Mouse (Mus musculus): ENCODE measurements around the gene Crim1. TPM values are rescaled to one million over a fixed set of nuclear protein-coding genes. Genes with fewer than 3 reads are reported as not detected.

Crim1 gene
- polyA plus RNA-seq, 1 experiment = 1.7 TPM

DNA sequence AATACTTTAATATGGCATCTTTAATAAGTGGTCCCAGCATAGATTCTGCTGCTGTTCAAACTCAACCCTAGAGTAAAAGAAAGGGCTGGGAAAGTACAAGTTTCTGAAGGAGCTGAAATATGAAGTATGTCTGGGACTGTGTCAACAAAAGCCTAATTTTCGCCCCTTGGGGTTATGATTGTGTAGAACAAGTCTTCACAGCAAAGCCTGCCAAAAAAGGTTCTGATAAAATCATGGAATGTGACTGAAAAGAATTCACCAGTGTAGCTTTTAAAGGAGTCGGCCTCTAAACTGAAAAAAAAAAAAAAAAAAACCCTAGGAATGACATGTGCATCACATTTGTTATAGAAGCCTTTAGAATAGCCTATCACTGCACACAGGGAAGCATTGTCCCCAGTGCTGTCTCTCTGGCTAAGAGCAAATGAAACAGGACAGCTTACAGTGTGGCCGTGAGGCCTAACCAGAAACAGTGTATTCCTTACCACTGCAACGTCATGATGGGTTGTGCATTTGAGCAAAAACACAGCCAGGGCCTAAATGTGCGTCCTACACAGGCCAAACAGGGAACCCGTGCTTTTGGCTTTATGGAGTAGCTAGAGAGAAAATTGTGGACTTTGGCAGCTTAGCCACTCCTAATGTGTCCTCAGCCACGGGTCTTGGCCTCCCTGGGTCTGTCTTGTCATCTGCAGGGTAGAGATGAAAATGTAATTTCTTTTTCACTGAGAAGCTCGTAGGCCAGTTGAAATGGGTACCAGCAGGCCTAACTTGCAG lies 72.8 kb downstream of the Crim1 start:
- 77% methylated on average over 8 of the region's 8 CpGs for WGBS
- TF ChIP-seq POLR2A (IDR thresholded peaks at IDR 0.05; ENCODE audit: borderline replicate concordance, control insufficient read depth, low read depth, low read length) (no peak), CTCF (IDR thresholded peaks at IDR 0.05; ENCODE audit: control insufficient read depth, insufficient read depth, low read length) (no peak)

DNA sequence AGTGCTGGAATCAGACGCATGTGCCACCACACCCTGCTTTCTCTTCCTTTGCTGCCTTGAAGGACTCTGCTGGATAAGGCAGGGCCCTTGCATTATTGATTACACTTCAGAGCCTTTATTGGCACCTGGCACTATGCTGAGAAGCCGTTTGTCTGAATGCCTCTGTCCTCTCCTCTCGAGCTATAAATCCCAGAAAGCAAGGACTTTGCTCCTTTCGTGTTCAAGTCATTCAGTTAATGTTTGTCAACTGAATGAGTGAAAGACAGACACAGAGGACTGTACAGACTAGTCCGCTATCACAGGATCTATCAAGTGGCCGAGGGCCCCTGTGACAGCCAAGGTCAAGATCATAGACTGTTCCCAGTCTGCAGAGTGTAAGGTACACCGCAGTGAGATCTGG lies 73.8 kb downstream of the Crim1 start:
- Histone ChIP-seq H3K4me3 (replicated peaks; ENCODE audit: control insufficient read depth, low read depth, low read length) (no peak overlapping the region), H3K4me1 (ENCODE audit: control insufficient read depth, insufficient read depth, low read length) (no peaks in the 10 kb centered on the region), H3K27ac (ENCODE audit: control insufficient read depth, insufficient read depth, low read depth, low read length, poor library complexity) (no peak overlapping the region)
- 73% methylated on average over 7 of the region's 7 CpGs for WGBS
- no peak for TF ChIP-seq POLR2A (IDR thresholded peaks at IDR 0.05; ENCODE audit: borderline replicate concordance, control insufficient read depth, low read depth, low read length)
- TF ChIP-seq CTCF (IDR thresholded peaks at IDR 0.05; ENCODE audit: control insufficient read depth, insufficient read depth, low read length) = no peak

More for the DNA sequence above, 72.8 kb downstream of the Crim1 start:
- H3K27ac ChIP-seq (ENCODE audit: control insufficient read depth, insufficient read depth, low read depth, low read length, poor library complexity) = no peak overlapping the region
- H3K4me3 ChIP-seq (replicated peaks; ENCODE audit: control insufficient read depth, low read depth, low read length) = no peak overlapping the region
- H3K4me1 ChIP-seq (ENCODE audit: control insufficient read depth, insufficient read depth, low read length) = no peaks in the 10 kb centered on the region

GRCm38 (mm10) chr17:78274609-78275506 lies 74.8 kb downstream of the Crim1 start:
- no peaks in the 10 kb centered on the region for H3K4me1 ChIP-seq (ENCODE audit: control insufficient read depth, insufficient read depth, low read length)
- H3K4me3 ChIP-seq (replicated peaks; ENCODE audit: control insufficient read depth, low read depth, low read length) = no peak overlapping the region
- H3K27ac ChIP-seq (ENCODE audit: control insufficient read depth, insufficient read depth, low read depth, low read length, poor library complexity) = no peak overlapping the region
- 61% methylated on average over 7 of the region's 7 CpGs for WGBS
- TF ChIP-seq POLR2A (IDR thresholded peaks at IDR 0.05; ENCODE audit: borderline replicate concordance, control insufficient read depth, low read depth, low read length) (no peak), CTCF (IDR thresholded peaks at IDR 0.05; ENCODE audit: control insufficient read depth, insufficient read depth, low read length) (no peak)

- WGBS = 83% methylated on average over 4 of the region's 4 CpGs
- no peak overlapping the region for H3K27ac ChIP-seq (ENCODE audit: control insufficient read depth, insufficient read depth, low read depth, low read length, poor library complexity)
- TF ChIP-seq CTCF (IDR thresholded peaks at IDR 0.05; ENCODE audit: control insufficient read depth, insufficient read depth, low read length) (no peak), POLR2A (IDR thresholded peaks at IDR 0.05; ENCODE audit: borderline replicate concordance, control insufficient read depth, low read depth, low read length) (no peak)
- no peaks in the 10 kb centered on the region for H3K4me1 ChIP-seq (ENCODE audit: control insufficient read depth, insufficient read depth, low read length)
- H3K4me3 ChIP-seq (replicated peaks; ENCODE audit: control insufficient read depth, low read depth, low read length) = no peak overlapping the region
These were observed 75.4 kb downstream of the Crim1 start for GRCm38 (mm10) chr17:78275507-78275813.

- TF ChIP-seq CTCF (IDR thresholded peaks at IDR 0.05; ENCODE audit: control insufficient read depth, insufficient read depth, low read length) = no peak
- no peak for TF ChIP-seq POLR2A (IDR thresholded peaks at IDR 0.05; ENCODE audit: borderline replicate concordance, control insufficient read depth, low read depth, low read length)
- 83% methylated on average over 12 of the region's 12 CpGs for WGBS
- Histone ChIP-seq H3K27ac (ENCODE audit: control insufficient read depth, insufficient read depth, low read depth, low read length, poor library complexity) (no peak overlapping the region), H3K4me3 (replicated peaks; ENCODE audit: control insufficient read depth, low read depth, low read length) (no peak overlapping the region), H3K4me1 (ENCODE audit: control insufficient read depth, insufficient read depth, low read length) (no peaks in the 10 kb centered on the region)
These were observed 79.1 kb downstream of the Crim1 start for GRCm38 (mm10) chr17:78279191-78279590.

GRCm38 (mm10) chr17:78280991-78281712 lies 81.1 kb downstream of the Crim1 start:
- H3K4me1 ChIP-seq (ENCODE audit: control insufficient read depth, insufficient read depth, low read length) = no peaks in the 10 kb centered on the region
- WGBS = 83% methylated on average over 18 of the region's 18 CpGs
- TF ChIP-seq CTCF (IDR thresholded peaks at IDR 0.05; ENCODE audit: control insufficient read depth, insufficient read depth, low read length) = no peak
- no peak for TF ChIP-seq POLR2A (IDR thresholded peaks at IDR 0.05; ENCODE audit: borderline replicate concordance, control insufficient read depth, low read depth, low read length)
- H3K4me3 ChIP-seq (replicated peaks; ENCODE audit: control insufficient read depth, low read depth, low read length) = no peak overlapping the region
- no peak overlapping the region for H3K27ac ChIP-seq (ENCODE audit: control insufficient read depth, insufficient read depth, low read depth, low read length, poor library complexity)

- no peaks in the 10 kb centered on the region for H3K4me1 ChIP-seq (ENCODE audit: control insufficient read depth, insufficient read depth, low read length)
- 80% methylated on average over 11 of the region's 11 CpGs for WGBS
- no peak overlapping the region for H3K4me3 ChIP-seq (replicated peaks; ENCODE audit: control insufficient read depth, low read depth, low read length)
- TF ChIP-seq POLR2A (IDR thresholded peaks at IDR 0.05; ENCODE audit: borderline replicate concordance, control insufficient read depth, low read depth, low read length) (no peak), CTCF (IDR thresholded peaks at IDR 0.05; ENCODE audit: control insufficient read depth, insufficient read depth, low read length) (no peak)
- H3K27ac ChIP-seq (ENCODE audit: control insufficient read depth, insufficient read depth, low read depth, low read length, poor library complexity) = no peak overlapping the region
These were observed 83.4 kb downstream of the Crim1 start for GRCm38 (mm10) chr17:78283271-78283992.
